Mouse (Mus musculus) stomach, postnatal 0 days (tissue): ENCODE results near the gene Cobll1.

Source experiments
- CTCF ChIP-seq: IDR thresholded peaks from 2 replicates; pipeline ENCODE4 v1.5.1; 2016; ENCODE audit warnings: antibody characterized with exemption, low read depth, mild to moderate bottlenecking, moderate library complexity
- EP300 ChIP-seq: optimal IDR thresholded peaks from 2 replicates; pipeline ENCODE3; 2016; ENCODE audit warnings: antibody characterized with exemption

- TF ChIP-seq CTCF: no peak
- TF ChIP-seq EP300: no peak
Observed at GRCm38 (mm10) chr2:65187164-65187563, 52.0 kb downstream of the Cobll1 start.
